Mouse (Mus musculus) mature B cell (primary cell): ENCODE measurements around the gene Coq8b.
"Not testable (repeated sequence)": the region's sequence is repeated elsewhere in the genome, so short reads cannot be mapped to it uniquely, and the experiment has no call there.

Experiments
- in situ Hi-C: fragments of 300-500 bp; cut with MboI; formaldehyde crosslinking; loops from 2 replicates; pipeline ENCODE4 v1.14.3; 2019

Coq8b gene

GRCm38 (mm10) chr7:27228865-27229264, 4.0 kb upstream of the Coq8b start:
- in situ Hi-C loops, result no loop called here

DNA sequence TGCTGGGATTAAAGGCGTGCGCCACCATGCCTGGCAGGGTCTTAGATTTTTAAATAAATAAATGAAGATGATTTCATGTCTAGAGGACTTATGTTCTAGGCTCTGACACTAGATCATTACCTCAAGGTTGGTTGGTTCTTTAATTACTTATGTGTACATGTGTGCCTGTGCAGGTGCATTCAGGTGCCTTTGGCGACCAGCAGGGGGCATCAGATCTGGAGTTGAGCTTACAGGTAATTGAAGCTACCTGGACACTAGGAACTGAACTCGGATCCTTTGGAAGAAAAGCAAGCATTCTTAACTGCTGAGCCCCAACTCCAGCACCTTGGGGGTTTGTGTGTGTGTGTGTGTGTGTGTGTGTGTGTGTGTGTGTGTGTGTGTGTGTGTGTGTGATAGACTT, 2.0 kb upstream of the Coq8b start:
- in situ Hi-C loops, result loop anchor here (10.0 kb wide), 1 partner anchor 76 kb away; the partner anchor contains the start of gene Cyp2t4

GRCm38 (mm10) chr7:27231693-27232331, 1.0 kb upstream of the Coq8b start:
- in situ Hi-C loops, result loop anchor here (10.0 kb wide), 1 partner anchor 77 kb away; the partner anchor contains the start of gene Cyp2t4

DNA sequence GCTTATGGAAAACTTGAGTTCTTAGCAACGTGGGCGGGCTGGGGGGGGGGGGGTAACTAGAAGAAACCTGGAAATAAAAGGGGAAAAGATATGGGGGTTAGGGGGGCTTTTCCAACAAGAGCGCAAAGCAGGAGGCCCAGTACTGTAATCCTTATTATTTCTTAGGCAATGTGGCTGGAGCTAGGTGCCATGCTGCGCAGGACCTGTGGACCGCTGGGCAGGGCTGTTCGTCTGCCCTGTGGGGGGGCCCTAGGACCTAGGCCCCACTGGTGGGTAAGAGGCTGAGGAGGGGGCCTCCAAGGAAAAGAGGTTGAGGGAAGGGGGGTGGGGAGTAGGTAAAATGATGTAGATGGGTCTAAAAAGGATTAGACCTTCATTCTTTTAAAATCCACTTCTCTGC, 477 bp downstream of the Coq8b start:
- in situ Hi-C loops, result loop anchor here (10.0 kb wide), 1 partner anchor 78 kb away; the partner anchor contains the start of gene Cyp2t4

- in situ Hi-C loops, result loop anchor here (10.0 kb wide), 1 partner anchor 81 kb away; the partner anchor contains the start of gene Cyp2t4
Measured at GRCm38 (mm10) chr7:27235726-27236125, 2.9 kb downstream of the Coq8b start.

DNA sequence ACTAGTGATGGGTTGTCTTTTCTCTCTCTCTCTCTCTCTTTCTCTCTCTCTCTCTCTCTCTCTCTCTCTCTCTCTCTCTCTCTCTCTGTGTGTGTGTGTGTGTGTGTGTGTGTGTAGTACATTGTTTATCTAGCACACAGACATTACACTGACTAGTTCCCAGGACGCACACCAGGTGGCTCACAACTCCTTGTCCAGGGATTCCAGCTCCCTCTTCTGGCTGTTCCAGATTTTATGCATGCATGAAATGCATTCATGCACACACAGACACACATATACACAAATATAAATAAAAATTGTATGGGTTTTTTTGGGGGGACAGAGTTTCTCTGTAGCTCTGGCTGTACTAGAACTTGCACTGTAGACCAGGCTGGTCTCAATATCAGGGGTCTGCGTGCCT, 4.7 kb downstream of the Coq8b start:
- in situ Hi-C loops, result loop anchor here (10.0 kb wide), 1 partner anchor 83 kb away; the partner anchor contains the start of gene Cyp2t4

DNA sequence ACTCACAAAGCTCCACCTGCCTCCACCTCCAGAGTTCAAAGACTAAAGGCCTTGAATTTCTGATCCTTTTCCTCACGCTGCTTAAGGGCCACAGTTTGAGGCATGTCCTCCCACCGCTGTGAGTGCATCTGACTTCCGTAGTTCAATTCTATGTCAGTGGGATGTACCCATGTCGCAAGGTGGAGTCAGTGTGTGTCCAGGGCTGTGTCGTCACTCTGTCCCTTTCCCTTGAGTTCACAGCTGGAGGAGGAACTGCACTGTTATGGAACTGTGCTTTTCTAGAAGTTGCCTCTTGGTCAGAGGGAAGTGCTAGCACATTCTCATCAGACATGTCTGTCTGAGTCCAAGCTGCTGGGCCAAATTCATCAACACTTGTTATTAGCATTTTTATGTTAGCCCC, 5.7 kb downstream of the Coq8b start:
- in situ Hi-C loops, result loop anchor here (10.0 kb wide), 1 partner anchor 84 kb away; the partner anchor contains the start of gene Cyp2t4

DNA sequence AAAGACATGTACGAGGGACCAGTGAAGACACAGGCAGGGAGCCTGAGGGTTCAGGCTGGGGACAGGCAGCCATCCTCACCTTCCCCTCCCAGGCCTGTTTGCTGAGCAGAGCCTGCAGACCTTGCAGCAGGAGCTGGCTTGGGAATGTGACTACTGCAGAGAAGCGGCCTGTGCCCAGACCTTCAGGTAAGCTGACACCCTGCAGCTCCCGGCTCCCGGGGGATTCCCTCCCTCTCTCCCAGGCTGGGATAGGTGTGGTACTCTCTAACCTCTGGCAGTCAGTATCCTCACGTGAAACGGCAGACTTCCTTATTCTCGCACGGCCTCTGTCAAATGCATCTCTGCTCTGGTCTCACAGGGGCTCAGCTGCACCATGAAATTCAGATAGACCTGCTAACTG, 10.4 kb downstream of the Coq8b start:
- in situ Hi-C loops, result no loop called here

DNA sequence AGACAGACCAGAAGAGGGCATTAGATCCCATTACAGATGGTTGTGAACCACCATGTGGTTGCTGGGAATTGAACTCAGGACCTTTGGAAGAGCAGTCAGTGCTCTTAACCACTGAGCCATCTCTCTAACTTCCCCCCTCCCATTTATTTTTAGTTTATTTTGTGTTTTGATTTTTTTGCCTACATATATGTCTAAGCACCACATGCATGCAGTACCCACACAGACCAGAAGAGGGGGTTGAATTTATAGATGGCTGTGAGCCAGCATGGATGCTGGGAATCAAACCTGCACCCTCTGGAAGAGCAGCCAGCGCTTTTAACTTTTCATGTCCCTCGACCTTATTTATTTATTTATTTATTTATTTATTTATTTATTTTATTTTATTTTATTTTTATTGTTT, 11.3 kb downstream of the Coq8b start:
- in situ Hi-C loops, result not testable (repeated sequence)

GRCm38 (mm10) chr7:27249146-27249545, 16.3 kb downstream of the Coq8b start:
- in situ Hi-C loops, result no loop called here

- in situ Hi-C loops, result no loop called here
Measured at GRCm38 (mm10) chr7:27249928-27250327, 17.1 kb downstream of the Coq8b start.

DNA sequence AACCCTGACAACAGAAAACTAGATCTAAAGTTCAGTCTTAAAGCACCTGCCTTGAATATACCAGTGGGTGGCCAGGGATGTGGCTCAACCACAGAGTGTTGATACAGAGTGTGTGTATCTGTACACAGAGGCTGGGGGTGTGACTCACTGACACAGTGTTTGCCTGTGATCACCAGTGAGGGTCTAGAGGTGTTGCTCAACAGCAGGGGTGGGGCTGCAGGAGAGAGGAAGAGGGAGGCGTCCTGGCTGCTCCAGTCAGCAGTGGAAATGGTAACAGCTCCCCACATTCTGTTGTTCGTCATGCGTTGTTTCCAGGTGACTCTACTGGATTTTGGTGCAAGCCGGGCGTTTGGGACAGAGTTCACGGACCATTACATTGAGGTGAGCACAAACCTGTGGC, 19.1 kb downstream of the Coq8b start:
- in situ Hi-C loops, result no loop called here

GRCm38 (mm10) chr7:27255721-27256120, 22.9 kb downstream of the Coq8b start:
- in situ Hi-C loops, result no loop called here

GRCm38 (mm10) chr7:27257046-27257851, 24.4 kb downstream of the Coq8b start:
- in situ Hi-C loops, result no loop called here

DNA sequence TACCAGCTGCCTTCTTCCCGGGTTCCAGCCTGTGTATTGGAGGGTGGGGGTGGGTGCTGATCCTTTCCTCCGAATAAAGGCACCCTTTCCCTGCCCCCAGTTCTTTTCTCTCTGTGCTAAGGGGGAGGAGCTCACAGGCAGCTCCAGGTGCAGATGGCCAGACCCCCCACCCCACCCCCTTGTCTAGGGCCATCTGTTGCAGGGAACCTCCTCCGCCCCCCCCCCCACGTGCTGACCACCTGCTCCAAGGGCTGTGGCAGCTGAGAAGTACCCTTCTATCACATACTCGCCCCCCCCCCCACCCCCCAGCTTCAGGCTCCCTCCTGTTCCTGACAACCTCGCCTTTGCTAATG, 25.0 kb downstream of the Coq8b start:
- in situ Hi-C loops, result no loop called here

- in situ Hi-C loops, result no loop called here
Measured at GRCm38 (mm10) chr7:27258205-27258899, 25.5 kb downstream of the Coq8b start, which contains the start of gene Numbl. Gene Numbl (plus strand): TSS chr7:27258433.

DNA sequence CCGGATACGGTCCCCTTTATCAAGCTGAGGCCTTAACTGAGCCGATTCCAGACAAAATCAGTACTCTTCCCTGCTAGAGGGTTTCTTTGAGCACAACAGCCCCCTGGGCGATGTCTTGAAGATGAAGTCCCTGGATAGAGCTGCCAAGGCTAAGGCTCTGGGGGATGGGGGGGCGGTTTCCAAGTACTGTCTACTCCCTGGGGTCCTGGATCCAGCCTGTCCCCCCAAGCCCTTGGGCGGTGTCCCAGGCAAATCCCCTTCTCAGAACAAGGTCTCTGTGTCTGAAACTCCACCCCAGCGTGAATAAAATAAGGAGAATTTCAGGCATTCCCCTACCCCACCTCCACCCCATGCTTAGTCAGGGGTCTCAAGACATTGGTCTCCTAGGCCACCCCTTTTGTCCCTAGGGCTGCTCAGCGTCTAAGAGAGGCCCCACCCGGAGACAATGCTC, 26.5 kb downstream of the Coq8b start:
- in situ Hi-C loops, result no loop called here

- in situ Hi-C loops, result no loop called here
Measured at GRCm38 (mm10) chr7:27259771-27260170, 26.9 kb downstream of the Coq8b start.

DNA sequence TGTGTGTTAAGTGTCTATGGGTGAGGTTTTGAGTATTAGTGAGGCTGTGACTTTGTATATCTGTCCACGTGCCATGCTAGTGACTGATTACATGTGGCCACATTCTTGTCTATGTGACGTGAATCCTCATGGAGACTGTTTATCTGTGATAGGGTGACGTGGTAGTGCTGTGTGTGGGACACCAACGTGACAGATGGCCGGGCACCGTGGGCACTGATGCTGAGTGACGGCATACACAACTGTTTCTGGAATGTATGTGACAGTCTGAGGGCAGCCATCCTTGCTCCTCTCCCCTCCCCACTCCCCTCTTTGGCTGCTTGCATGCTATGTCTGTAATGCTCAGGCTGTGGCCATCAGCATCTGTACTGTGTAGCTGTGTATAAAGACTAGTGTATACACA, 28.0 kb downstream of the Coq8b start:
- in situ Hi-C loops, result no loop called here

- in situ Hi-C loops, result no loop called here
Measured at GRCm38 (mm10) chr7:27261888-27262287, 29.1 kb downstream of the Coq8b start.

- in situ Hi-C loops, result no loop called here
Measured at GRCm38 (mm10) chr7:27264761-27265160, 31.9 kb downstream of the Coq8b start.

- in situ Hi-C loops, result no loop called here
Measured at GRCm38 (mm10) chr7:27266515-27267128, 33.8 kb downstream of the Coq8b start.
